Mouse (Mus musculus): ENCODE results near the gene Neu2. TPM values are rescaled to one million over a fixed set of nuclear protein-coding genes. Genes with fewer than 3 reads are reported as not detected.

Gene Neu2
- polyA plus RNA-seq, 1 experiment = 2.6 TPM

DNA sequence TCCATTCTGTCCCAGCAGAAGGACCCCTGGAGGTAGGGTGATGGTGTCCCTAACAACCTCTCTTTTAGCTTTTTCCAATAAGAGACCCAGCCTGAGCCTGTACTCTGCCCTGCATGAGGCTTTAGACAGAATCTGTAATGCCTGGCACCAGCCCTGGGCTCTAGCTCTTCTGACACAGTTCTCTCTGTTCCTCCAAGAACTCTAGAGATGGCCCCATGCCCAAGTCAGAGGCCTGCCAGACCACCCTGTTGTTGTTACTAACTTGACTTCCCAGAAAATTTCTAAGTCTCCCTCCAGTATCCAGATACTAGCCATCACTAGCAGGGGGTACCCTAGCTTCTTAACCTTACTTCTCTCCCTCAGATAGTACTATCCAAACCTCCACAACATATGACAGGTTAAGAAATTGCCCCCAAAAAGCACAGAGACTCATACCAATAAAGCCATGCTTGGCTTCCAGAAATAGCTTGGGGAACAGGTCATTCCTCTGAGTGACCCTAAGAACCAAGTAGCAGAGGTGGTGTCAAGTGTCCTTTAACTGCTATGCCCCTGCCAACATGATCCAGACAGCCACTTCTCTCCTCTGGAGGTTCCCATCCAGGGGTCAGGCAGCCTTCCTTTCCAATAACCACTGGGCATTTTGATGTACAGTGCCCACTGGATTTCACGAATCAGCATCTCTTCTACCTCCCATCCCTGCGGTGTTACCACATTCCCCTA, 105.0 kb downstream of the Neu2 start:
- DNase-seq (ENCODE audit: low read depth) = no peak

DNA sequence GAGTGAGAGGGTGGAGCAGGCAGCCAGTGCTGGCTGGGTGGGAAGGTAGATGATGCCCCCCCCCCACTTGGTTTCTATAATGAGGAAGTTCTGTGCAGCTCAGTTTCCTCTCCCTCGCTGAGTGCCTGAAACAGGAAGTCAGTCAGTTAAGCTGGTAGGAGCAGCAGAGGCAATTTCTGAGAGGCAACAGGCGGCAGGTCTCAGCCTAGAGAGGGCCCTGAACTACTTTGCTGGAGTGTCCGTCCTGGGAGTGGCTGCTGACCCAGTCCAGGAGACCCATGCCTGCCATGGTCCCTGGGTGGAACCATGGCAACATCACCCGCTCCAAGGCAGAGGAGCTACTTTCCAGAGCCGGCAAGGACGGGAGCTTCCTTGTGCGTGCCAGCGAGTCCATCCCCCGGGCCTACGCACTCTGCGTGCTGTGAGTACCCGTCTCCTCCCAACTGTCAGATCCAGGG, 110.6 kb downstream of the Neu2 start, which contains the start of gene Inpp5d:
Gene Inpp5d, plus strand, starts transcription at position 102 of the 458 bp plus-strand sequence.
- DNase-seq (ENCODE audit: low read depth) = no peak

DNA sequence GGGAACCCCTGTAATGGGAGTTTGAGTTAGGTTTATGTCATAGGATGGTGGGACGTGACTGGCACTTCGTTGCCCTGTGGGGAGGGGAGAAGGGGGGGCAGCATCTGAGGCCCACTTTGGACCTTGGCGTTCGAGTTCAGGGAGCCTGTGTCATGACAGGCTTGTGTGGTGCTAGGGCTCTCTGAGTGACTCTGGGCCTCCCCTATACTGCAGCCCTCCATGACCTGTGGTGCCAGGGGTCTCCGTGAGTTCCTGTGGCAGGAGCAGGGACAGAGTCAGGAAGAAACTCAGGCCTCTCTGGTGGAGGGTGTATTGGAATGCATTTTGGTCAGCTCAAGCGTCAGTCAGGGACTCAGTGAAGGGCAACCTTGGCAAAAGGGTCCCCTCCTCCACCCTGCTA, 111.0 kb downstream of the Neu2 start:
- no peak for DNase-seq (ENCODE audit: low read depth)

DNA sequence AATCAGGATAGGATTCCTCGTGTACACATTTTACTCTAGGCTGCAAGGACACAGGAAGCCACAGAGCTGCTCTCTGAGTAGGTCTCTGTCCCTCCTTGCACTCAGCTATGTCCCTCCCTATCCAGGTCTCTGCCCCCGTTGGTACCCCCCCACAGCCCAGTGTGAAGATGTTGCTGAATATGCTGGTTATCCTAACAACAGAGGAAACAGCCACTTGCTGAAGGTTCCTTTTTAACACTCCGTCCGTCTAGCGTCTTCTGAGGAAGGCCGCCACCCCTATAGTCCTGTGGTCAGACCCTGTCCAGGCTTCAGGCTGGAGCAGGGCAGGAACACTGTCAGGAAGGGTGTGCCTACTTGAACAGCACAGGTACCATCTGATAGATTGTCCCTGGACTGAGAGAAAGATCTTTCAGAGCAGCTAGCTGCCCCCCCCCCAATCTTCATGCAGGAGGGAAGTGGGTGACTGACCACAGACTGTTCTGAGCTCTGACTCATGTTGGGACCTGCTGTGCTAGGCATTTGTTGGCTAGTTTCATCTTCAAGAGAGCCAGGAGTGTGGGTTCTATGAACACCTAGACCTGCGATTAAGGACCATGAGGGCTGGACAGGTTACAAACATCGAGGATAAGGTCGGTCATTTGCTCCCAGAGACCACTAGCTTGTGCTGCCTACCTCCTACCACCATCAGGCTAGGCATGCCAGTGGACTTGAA, 111.6 kb downstream of the Neu2 start:
- DNase-seq (ENCODE audit: low read depth) = no peak

DNA sequence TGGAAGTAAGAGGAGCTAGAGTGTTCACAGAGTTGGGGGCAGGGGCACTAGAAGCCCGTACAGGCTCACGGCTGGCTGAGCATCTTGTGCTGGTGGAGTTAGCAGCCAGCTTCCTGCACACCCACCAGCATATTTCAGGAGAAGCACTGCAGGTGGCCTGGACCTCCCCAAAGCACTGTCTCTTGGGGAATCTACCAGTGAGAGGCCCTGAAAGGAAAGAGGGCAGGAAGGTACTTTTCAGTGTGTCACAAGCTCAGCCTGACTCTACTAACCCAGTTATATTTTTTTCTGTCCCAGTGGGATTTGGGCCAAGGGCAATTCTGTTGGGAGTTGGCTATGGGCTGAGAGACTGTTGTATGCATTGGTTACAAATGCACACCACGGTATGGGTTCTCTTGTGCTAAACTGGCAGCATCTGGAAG, 112.2 kb downstream of the Neu2 start:
- no peak for DNase-seq (ENCODE audit: low read depth)

DNA sequence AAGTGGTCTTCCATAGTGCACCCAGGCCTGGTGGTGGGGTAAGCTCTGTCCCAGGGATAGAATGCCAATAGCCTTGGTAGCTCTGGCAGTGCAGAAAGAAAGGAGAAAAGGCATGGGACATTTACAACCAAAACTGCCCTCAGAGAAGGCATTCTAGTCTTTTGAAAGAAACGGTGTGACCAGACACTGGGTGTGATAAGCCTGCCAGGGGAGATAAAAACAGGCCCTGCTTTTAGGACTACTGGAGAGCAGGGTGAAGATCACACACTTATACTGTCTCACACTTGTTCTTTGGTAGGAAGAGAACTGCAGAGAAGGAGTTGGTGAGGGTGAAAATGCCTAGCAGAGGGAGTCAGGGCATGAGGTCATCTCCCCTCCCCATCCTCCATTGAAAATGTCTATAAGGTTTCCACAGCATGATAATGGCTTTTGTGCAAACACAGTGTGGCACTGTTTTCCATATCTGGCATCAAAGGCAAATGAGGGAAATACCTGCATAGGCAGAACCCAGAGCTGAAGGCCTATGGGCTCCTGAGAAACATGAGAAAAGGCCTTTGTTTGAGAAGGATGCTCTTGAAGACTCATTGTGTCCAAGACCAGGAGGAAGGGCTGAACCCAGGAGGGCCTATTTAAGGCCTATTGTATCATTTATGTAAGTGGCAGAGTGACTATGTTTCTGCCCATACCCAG, 114.4 kb downstream of the Neu2 start:
- DNase-seq (ENCODE audit: low read depth) = no peak

DNA sequence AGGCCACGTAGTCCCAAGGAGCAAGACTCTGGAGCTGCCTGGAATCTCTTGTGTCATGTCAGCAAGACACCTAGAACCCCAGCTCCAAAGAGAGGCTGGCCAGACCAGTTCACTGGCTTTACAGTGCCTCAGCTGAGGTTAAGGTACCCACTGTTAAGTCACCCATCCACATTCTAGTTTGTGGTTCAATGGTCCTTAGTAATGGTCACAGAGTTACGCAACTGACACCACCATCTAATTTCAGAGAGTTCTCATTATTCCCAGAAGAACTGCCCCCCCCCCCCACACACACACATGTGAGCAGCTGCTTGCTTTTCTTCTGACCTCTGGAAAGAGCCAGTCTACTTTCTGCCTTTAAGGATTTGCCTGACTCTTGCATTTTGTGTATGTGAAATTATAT, 115.1 kb downstream of the Neu2 start:
- no peak for DNase-seq (ENCODE audit: low read depth)

DNA sequence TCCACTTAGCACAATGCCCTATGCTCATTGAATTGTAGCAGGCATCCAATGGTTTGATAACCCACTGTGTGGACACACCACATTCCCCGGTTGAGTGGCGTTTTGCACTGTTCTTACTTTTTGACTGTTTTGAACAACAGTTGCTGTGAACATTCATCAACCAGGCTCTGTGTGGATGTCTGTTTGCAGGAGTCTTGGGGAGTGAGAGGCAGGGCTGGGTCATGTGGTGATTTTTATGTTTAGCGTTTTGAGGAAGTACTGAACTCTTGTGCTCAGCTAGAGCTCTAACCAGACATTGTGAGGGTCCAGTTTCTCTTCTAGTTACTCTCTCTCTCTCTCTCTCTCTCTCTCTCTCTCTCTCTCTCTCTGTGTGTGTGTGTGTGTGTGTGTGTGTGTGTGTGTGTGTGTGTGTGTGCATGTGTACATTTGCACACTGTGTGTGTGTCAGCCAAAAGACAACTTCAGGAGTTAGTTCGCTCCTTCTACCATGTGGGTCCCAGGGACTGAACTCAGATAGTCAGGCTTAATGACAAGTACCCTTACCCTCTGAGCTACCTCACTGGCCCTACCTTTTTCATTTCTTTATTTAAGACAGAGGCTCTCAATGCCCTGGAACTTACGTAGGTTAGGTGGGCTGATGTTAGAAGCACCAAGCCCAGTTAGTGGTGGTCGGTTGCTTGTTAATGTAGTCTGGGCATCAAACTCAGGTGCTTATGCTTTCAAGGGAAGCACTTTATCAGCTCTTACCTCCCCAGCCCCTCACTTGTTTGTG, 115.8 kb downstream of the Neu2 start:
- no peak for DNase-seq (ENCODE audit: low read depth)

DNA sequence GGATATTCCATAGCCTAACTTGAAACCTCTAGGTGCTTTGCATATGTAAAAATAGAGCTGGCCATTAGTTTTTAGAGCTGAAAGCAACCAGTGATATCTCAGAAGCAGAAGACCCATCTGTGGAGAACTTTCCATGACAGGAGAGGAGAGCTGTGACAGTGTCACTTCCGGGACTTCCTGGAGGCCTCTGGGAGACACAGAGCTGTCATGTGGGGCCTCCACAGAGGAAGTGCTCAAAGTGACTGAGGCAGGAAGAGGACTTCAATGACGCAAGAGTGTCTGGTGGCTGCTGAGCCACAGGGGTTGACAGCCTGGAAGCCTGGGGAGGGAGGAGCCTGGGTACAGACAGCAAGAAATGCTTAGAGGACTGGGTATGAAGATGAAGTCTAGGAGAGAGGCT, 116.7 kb downstream of the Neu2 start:
- no peak for DNase-seq (ENCODE audit: low read depth)

DNA sequence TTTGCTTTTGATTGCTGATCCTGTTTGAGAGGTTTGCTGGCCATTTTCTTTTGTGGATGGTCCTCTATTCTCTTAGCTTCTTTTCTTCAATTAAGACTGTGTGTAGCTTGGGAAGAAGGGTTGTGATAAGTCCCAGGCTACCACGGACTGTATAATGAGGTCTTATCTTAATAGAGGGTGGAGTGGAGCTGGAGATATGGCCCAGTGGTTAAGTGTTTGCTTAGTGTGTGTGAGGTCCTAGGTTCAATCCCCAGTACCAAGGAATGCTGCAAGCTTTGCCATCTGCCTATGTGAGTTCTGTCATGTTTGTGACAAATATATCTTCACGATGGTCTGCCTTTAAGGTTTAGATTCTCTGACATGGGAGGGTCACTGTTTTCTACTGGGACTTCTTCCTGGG, 118.4 kb downstream of the Neu2 start:
- DNase-seq (ENCODE audit: low read depth) = no peak

DNA sequence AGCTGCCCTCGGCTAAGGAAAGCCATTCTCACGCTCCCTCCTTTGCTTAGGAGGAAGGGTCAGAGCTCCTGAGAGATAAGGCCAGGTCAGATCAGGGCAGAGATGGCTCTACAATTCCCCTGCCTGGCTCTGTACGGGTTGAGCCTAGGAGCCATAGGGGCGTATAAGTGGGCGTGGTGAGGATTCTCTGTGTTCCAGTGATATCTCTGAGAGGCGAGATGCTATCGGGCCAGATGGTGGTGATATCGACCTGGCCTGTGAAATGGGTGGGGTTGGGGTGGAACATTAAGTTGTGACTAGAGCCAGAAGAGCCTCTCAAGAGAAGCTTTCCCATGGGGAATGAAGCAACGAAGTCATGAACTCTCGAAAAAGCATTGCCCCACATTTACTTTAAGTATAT, 121.9 kb downstream of the Neu2 start:
- no peak for DNase-seq (ENCODE audit: low read depth)

DNA sequence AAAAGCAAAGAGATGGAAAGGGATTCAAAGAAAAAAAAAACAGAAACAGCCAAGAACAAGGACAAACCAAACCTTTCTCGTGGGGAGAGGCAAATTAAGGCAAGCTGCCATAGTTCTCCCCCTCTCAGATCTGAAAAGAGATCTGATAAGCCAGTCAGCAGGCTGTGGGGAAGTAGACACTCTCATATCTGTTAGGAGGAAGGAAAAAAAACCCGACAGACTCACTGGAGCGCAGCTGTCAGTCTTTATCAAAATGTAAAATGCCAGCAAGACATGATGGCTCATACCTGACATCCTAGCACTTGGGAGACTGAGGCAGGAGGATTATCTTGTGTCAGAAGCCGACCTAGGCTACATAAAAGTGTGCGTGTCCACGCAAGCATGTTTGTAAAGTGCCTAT, 122.5 kb downstream of the Neu2 start:
- DNase-seq (ENCODE audit: low read depth) = no peak

DNA sequence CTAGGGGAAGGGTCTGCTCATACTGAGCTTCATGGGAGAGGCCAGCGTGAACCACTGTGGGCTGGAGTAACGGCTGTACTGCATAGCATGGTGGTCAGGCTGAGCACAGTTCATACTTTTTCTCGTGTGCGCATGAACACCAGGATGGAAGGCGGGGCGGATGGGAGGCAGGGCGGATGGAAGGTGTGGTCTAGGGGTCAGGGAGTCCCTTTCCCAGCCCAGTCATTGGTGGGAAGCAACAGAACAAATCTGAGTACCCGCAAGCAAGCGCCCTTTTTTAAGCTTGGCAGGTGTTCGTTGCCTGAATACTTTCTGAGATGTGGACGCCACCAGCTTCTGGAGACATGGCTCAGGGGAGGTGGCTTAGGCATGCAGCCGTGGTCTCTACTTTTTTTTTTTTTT, 127.0 kb downstream of the Neu2 start:
- DNase-seq (ENCODE audit: low read depth) = no peak

DNA sequence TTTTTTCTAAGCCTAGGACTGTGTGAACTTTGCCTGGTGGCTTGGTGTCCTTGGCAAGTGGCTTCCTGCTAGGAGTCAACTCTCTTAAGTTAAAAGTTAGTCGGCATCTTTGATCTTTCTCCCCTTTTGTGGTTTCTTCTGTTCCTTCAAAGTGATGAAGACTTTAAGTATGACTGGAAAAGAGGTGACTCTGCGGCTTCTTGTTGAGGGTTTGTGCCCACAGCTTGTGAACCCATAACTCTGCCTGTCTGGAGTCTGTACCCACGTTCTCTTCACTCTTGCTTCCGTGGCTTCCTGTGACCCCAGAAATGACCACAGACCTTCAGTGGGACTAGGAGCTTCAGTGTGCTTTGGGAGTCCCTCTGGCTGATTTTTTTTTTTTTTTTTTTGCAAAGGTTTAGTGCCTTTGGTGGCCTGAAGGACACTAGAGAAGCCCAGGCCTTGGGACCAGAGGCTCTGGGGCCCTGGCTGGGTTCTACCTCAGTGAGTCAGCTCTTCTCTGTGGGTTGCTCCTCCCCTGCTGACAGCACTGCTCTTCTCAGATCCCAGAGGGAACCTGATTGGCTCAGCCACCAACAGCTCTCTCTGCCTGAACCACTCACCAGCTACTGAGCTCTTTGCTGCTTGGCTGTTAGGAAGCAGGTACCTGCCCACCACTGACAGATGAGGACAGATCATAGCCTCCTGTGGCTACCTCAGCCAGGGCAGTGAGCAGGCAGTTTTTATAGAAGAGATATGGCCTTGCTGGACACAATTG, 127.6 kb downstream of the Neu2 start:
- DNase-seq (ENCODE audit: low read depth) = no peak

DNA sequence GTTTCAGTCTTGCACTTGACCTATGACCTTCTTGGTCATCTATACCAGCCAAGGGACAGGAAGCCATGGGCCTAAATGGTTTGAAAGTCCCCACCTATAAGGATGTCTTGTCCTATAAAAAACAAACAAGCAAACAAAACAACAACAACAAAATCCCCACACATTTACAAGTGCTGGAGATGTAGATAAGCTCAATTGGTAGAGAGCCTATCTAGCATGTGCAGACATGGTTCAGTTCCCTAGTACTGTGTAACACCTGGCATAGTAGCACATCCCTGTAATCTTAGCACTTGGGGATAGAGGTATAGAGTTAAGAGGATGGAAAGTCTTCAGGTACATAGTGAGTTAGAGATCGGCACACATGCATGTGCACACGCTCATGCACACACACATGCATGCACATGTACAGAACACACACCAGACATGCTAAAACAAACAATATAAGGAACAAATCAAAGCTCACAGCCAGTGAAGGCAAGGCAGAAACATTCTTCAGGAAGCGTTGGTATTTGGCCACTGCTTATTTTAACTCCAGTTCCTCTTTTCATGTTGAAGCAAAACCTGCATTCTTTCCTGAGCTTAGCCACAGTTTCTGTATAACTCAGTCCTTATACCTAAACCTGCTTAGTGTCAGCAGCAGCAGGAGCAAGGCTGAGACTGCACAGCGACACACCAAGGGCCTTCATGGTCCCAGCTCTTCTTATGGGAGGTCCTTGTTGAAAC, 128.3 kb downstream of the Neu2 start:
- no peak for DNase-seq (ENCODE audit: low read depth)

DNA sequence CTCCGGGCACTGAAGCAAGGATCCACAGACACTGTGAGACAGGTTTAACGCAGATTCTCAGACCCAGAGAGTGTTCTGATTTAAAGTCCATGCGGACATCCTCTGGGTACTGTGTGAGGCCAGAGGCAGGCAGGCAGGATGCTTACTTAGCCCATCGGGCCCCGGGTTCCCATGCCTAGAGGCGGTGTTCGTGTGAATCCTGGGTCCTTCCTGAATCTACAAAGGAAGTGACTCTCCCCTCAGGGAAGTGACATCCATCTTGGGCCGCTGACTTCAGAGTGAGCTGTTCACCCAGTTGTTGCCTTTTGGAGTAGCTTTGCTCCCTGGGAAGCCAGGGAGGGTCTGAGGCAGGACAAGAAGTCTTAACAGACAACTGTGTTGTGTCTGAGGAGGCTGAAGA, 130.0 kb downstream of the Neu2 start:
- DNase-seq (ENCODE audit: low read depth) = no peak

DNA sequence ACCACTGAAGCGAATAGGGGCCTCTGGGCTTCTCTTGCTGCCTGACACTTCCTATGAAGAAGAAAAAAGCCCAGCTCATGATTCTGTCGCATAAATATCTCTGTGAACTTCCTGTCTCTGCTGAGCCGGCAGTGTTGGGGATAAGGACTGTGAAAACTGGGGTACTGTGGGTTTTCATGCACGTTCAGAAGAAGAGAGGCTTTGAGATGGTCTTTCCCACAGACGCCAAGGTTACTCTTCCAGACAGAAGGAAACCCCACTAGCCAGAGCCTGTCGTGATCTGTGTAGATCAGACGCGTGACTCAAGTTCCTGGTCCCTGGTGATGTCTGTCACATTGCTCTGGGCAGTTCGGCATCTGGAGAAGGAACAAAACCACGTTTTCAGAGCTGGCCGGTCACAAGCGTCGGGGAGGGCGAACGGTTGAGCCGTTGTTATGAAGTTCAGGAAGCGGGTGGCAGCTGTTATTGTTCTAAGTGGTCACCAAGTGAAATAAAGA, 130.5 kb downstream of the Neu2 start:
- no peak for DNase-seq (ENCODE audit: low read depth)

DNA sequence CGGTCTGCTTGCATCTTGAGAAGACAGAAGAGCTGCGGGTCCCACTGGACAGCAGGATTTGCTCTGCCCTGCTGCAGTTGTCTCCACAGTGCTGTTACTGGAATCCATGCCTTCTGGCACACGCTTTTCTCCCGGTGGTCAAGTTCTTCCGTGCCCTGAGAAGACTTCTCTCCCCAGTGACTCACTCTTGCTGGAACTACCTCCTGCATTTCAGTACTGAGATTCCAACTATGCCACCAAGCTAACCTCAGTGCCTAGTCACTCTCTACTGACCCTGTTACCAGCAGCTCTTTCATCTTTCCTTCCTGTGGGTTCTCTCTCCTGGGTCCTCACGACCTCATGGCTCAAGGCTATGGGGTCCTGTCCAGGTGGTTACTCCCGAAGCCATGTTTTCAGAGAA, 133.3 kb downstream of the Neu2 start:
- no peak for DNase-seq (ENCODE audit: low read depth)

DNA sequence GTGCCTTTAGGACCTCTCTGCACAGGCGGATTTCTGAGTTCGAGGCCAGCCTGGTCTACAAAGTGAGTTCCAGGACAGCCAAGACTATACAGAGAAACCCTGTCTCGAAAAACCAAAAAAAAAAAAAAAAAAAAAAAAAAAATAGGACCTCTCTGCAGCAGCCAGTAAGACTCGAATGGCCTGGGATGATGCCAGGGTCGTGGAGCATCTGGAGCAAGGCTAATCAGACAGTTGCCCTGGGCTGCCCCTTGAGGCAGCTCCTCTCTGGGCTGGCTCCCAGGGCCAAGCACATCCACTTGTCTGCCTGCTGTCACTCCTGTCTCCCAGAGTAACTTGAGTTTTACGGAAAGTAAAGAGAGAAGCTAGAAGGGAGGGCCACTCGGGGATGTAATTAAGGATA, 135.4 kb downstream of the Neu2 start:
- DNase-seq (ENCODE audit: low read depth) = no peak

DNA sequence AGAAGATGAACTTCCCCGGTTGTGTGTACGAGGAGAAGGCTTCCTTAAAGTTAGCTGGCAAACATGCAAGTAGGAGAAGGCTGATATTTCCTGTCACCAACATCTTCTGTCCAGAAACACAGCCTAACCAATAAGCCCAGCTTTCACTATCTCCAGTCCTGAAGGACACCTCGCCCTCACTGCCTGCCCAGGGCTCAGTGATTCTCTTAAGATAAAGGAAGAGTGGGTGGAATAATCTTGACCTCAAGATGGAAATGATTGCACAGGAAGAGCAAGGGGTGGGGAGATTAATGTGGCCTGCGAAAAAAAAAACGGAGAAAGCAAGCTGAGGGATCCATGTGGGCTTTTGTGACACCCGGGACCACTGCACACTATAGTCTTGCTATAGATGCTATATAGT, 136.1 kb downstream of the Neu2 start:
- no peak for DNase-seq (ENCODE audit: low read depth)

All from gonadal fat pad, adult 2 months (tissue).